Mouse (Mus musculus): Measurements from ENCODE around the gene Myo5c.

DNA sequence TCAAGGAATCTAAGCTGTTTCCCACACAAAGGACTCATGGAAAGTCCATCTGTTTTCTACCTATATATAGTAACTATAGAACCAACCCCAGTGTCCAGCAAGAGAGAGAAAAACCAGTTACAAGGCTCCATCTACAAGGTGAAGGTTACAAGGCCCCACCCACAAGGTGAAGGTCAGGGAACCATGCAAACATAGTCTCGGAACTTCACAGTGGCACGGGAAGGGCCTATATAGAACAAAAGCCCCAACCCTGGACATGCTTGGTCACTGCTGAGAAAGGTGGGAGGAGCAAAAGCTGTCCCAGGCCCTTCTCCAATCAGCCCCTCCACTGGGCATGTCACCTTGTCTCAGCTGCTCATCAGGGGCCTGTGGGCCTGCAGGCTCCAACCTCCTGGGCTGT, 3.9 kb downstream of the Myo5c start:
- TF ChIP-seq CTCF (IDR thresholded peaks at IDR 0.05; ENCODE audit: borderline replicate concordance, insufficient read depth, low read depth, low read length) (no peak), POLR2A (IDR thresholded peaks at IDR 0.05; ENCODE audit: borderline replicate concordance, insufficient read depth, low read length) (no peak)

Data from cerebellum, adult 2 months (tissue).